Mouse (Mus musculus): Measurements from ENCODE around the gene Gm10647.

- no peak for TF ChIP-seq CTCF (IDR thresholded peaks at IDR 0.05; ENCODE audit: low read depth, low read length)
- no peak for TF ChIP-seq GATA1 (IDR thresholded peaks at IDR 0.05; ENCODE audit: borderline replicate concordance, low read length)
- TF ChIP-seq TAL1 (conservative IDR thresholded peaks at IDR 0.05; ENCODE audit: low read depth, low read length), result no peak
These were observed 37.0 kb downstream of the Gm10647 start for GRCm38 (mm10) chr9:66833851-66834250.

Data from G1E (cell line).